Mouse (Mus musculus) granulocyte monocyte progenitor cell, adult 5-6 weeks (primary cell): ENCODE results near the gene Csn3. TPM values are rescaled to one million over a fixed set of nuclear protein-coding genes. Genes with fewer than 3 reads are reported as not detected.

Source experiments
- ATAC-seq: replicated peaks from 2 replicates; pipeline ENCODE4 v1.8.0; 2016; ENCODE audit warnings: mild to moderate bottlenecking, moderate TSS enrichment, inconsistent platforms; ENCODE audit not compliant: poor library complexity, severe bottlenecking
- total RNA-seq, 2 experiments: library from RNA; stranded (forward) in 1 of 2; stranded (reverse) in 1 of 2; fragments of 200-712, 200-1000 nt in 1 of 2; fragments of >200 nt in 1 of 2; fragmentation: Nextera tagmentation in 1 of 2; gene quantifications; 2 replicates each; pipeline ENCODE4 v1.2.3; 2014 to 2017

Gene Csn3
- total RNA-seq (2014; fragmentation: Nextera tagmentation) (not detected in 2 replicates), total RNA-seq (2017) (not detected in 2 replicates)

DNA sequence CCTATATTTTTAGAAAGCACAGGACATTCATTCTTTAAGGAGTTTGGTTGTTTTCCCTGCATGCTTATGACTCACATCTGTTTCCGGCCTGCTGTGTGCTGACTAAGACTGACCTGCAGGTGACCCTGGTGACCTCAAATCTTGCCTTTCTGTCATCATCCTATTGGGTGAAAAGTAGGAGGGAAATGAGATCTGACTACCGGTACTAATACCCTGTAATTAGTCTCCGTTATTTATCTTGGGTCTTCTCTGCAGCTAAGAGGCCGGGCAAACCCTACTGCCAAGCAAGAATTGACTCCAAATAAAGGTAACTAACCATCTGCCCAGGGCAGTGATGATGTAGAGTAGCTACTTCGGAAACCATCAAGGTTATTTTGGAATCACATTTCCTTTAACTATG, at the start of gene Csn3:
Gene Csn3 (plus strand): TSS at position 208 of the 400 bp plus-strand sequence.
- ATAC-seq = no peak

DNA sequence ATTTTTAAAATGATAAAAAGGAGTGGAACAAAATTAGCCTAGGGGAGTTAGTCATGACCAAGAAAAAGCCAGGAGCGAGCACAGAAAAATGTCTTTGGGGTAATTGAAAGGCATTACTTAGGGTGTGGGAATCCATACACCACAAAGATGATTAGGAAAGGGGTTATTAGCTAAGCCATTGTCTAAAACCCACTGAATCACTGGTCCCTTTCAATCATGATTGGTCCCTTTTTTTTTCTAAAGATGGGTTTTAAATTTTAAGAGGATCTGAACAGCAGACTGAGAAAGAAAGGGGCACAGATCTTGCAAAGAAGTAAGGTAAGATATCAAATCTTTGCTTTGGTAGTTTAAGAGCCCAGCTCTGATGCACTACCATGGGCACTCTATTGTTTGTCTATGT, 40.6 kb upstream of the Csn3 start, which contains the start of gene Odam:
Gene Odam (plus strand): TSS at position 301 of the 400 bp plus-strand sequence.
- ATAC-seq = no peak

DNA sequence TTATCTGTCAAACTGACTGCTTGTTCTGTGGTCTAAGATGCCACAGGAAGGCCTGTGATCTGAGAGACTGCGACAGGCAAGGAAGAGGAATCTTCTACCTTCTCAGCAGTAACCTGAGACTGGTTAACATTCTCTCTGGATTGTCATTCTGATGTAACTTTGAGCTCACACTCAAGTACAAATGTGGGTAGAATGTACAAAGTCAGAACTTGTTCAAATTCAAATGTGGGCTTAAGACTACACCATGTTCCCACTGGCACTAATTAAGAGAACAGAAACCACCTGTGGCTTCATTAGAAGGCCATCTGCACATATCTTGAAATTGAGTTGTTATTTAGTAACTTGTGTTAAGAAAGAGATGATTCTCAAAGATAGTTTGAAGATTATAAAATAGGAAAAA, 6.2 kb downstream of the Csn3 start:
- no peak for ATAC-seq

DNA sequence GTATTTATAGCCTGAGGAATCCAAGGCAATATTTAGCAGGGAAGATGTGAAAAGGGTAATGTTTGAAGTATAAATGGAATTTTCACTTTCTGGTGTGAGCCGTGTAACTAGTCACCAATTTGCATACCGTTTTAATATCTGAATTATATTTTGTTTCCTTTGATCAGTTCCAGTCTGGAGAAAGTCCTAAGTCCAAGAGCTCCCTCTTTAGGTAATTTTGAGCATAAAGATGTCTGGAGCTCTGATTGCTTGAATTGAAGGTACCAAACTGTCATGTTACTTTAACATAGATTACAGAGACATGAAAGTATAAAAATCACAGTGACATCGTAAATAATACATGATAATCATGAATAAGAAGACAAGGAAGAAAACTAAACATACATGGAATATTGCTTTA, 15.4 kb downstream of the Csn3 start:
- ATAC-seq = no peak

DNA sequence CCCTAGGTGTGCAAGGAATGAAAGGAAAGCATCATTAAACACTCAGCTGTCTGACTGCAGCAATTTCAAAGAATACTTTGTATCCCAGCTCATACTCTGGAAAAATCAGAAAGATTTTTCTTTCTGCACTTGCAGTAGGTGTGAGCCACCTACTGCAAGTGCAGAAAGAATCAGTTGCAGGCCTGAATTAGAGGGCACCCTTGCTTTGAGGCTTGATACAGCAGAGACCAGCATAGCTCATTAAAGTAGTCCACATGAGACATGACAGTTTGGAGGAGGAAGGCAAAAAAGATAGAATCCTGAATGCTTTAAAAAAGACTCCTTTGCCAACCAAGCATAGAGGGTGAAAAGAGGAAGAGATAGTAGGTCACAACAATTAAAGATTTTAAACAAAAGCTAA, 17.1 kb downstream of the Csn3 start:
- ATAC-seq = no peak

DNA sequence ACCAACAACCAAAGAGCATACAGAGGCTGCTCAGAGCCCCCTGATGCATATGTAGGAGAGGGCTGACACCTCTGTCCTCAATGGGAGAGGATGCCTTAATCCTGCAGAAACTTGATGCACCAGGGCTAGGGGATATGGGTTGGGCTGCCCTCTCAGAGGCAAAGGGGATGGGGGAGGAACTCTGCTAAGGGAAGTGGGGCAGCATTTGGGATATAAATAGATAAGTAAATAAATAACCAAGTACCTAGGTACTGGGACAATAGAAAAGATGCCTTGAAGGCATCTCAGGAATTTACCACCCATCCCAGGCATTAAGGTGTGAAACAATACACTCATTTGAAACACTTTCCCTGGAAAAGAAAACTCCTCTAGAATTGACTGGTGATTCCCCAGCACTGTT, 26.5 kb downstream of the Csn3 start:
- no peak for ATAC-seq

DNA sequence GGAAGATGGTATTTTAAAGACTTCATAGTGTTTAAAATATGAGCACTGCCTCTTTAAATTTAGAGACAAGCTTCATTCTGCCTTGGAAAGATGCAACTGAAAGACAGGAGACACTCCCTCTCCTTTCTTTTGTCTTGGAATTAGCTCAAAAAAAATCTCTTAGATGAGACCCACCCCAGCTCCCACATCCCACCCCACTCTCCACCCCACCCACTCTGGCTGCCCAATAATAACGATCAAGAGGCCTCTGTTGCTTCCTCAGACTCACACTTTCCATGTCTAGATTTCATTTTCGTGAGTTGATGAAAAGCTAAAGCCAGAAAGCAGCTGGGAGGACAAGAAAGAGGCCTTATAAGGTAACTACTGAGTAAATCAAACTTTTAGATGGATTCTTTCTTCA, 43.8 kb downstream of the Csn3 start, which contains the start of the genes 2310003L06Rik and Gm28434:
Gene 2310003L06Rik (plus strand): TSS at position 259 of the 400 bp plus-strand sequence.
Gene Gm28434 (plus strand): TSS at position 317 of the 400 bp plus-strand sequence.
- no peak for ATAC-seq

DNA sequence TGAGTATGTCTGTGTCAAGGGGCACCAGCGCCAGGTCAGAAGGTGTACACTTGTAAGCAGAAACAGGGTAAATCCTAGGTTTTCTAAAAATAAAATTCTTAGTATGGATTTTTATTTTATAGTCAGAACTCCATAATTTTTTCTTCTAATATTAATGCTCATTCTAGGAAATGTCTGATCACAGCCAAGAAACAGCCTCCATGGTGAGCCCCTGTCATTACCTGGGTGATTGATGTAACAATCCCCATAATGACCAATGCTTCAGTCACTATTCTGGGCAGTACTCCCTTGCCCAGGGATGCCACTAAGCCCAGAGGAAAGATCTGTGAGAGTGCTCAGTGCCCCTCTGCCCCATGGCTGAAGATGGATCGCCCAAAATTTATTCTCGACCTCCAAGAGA, 53.8 kb downstream of the Csn3 start, which contains the start of gene Cabs1:
Gene Cabs1 (plus strand): TSS at position 301 of the 400 bp plus-strand sequence.
- no peak for ATAC-seq

Other genes starting within 250 kb of the Csn3 start
- gene Csn2, start 225.9 kb upstream of the Csn3 start, total RNA-seq (2014; fragmentation: Nextera tagmentation) = not detected in 2 replicates
- gene Csn2, start 225.9 kb upstream of the Csn3 start, total RNA-seq (2017) = not detected in 2 replicates
- gene Csn1s2a, start 151.0 kb upstream of the Csn3 start, total RNA-seq (2014; fragmentation: Nextera tagmentation) = not detected in 2 replicates
- not detected in 2 replicates for gene Csn1s2a, start 151.0 kb upstream of the Csn3 start, total RNA-seq (2017)
- not detected in 2 replicates for gene Csn1s2b, start 117.5 kb upstream of the Csn3 start, total RNA-seq (2014; fragmentation: Nextera tagmentation)
- gene Csn1s2b, start 117.5 kb upstream of the Csn3 start, total RNA-seq (2017) = not detected in 2 replicates
- gene Prr27, start 99.9 kb upstream of the Csn3 start, total RNA-seq (2014; fragmentation: Nextera tagmentation) = not detected in 2 replicates
- not detected in 2 replicates for gene Prr27, start 99.9 kb upstream of the Csn3 start, total RNA-seq (2017)
- gene Odam, start 40.5 kb upstream of the Csn3 start, total RNA-seq (2014; fragmentation: Nextera tagmentation) = not detected in 2 replicates
- gene Odam, start 40.5 kb upstream of the Csn3 start, total RNA-seq (2017) = not detected in 2 replicates
- not detected in 2 replicates for gene 2310003L06Rik, start 43.9 kb downstream of the Csn3 start, total RNA-seq (2014; fragmentation: Nextera tagmentation)
- gene 2310003L06Rik, start 43.9 kb downstream of the Csn3 start, total RNA-seq (2017) = not detected in 2 replicates
- gene Gm28434, start 43.9 kb downstream of the Csn3 start, total RNA-seq (2014; fragmentation: Nextera tagmentation) = not detected in 2 replicates
- not detected in 2 replicates for gene Gm28434, start 43.9 kb downstream of the Csn3 start, total RNA-seq (2017)
- gene Cabs1, start 53.9 kb downstream of the Csn3 start, total RNA-seq (2014; fragmentation: Nextera tagmentation) = not detected in 2 replicates
- not detected in 2 replicates for gene Cabs1, start 53.9 kb downstream of the Csn3 start, total RNA-seq (2017)
- gene Smr3a, start 77.0 kb downstream of the Csn3 start, total RNA-seq (2014; fragmentation: Nextera tagmentation) = not detected in 2 replicates
- gene Smr3a, start 77.0 kb downstream of the Csn3 start, total RNA-seq (2017) = not detected in 2 replicates
- gene Smr2, start 161.0 kb downstream of the Csn3 start, total RNA-seq (2014; fragmentation: Nextera tagmentation) = not detected in 2 replicates
- not detected in 2 replicates for gene Smr2, start 161.0 kb downstream of the Csn3 start, total RNA-seq (2017)
- not detected in 2 replicates for gene Gm11116, start 186.0 kb downstream of the Csn3 start, total RNA-seq (2014; fragmentation: Nextera tagmentation)
- gene Gm11116, start 186.0 kb downstream of the Csn3 start, total RNA-seq (2017) = not detected in 2 replicates
- not detected in 2 replicates for gene Gm11115, start 228.5 kb downstream of the Csn3 start, total RNA-seq (2014; fragmentation: Nextera tagmentation)
- gene Gm11115, start 228.5 kb downstream of the Csn3 start, total RNA-seq (2017) = not detected in 2 replicates